8 mouse cellular contexts compared by ENCODE assay signal in genomic region chr9:83440392-83441357, GRCm38 (mm10). TPM values are rescaled to one million over a fixed set of nuclear protein-coding genes. Genes with fewer than 3 reads are reported as not detected.
A peak's percentile ranks its signal among the peaks of the same experiment; 100 is the strongest.
DNase-seq lines count a peak whose midpoint lies in the region; ATAC-seq and TF ChIP-seq lines count a peak whose summit lies in the region.

TSS of gene Lca5 (minus strand) at chr9:83441127.

- TF ChIP-seq POLR2A in CH12.LX (IDR thresholded peaks at IDR 0.05; ENCODE audit: low read depth, low read length), result peak; percentile 66

- TF ChIP-seq RAD21 in CH12.LX (IDR thresholded peaks at IDR 0.05; ENCODE audit: low read depth, low read length), result no peak

- 2% methylated on average over 53 of the region's 57 CpGs for WGBS in forebrain, embryonic 11.5 days
- 2% methylated on average over 53 of the region's 57 CpGs for WGBS in heart, embryonic 15.5 days
- WGBS in liver, embryonic 12.5 days (ENCODE audit: insufficient replicate concordance), result 3% methylated on average over 51 of the region's 57 CpGs

- H3K9me3 ChIP-seq in CH12.LX (replicated peaks; ENCODE audit: low read length), result no peaks in the 10 kb centered on the region
- H3K9me3 ChIP-seq in forebrain, embryonic 11.5 days (ENCODE audit: control insufficient read depth, low read length), result no peaks in the 10 kb centered on the region
- no peaks in the 10 kb centered on the region for H3K9me3 ChIP-seq in heart, embryonic 15.5 days (replicated peaks)
- H3K9me3 ChIP-seq in liver, embryonic 12.5 days (replicated peaks), result no peaks in the 10 kb centered on the region

- H3K27ac ChIP-seq in CH12.LX (ENCODE audit: insufficient read depth, low read depth), result peak within 1 kb of the TSS; percentile 65
- H3K27ac ChIP-seq in forebrain, embryonic 11.5 days (ENCODE audit: low read depth, low read length), result peak within 1 kb of the TSS; percentile 95
- H3K27ac ChIP-seq in heart, embryonic 15.5 days, result peak within 1 kb of the TSS; percentile 94
- no peak within 1 kb of the TSS for H3K27ac ChIP-seq in liver, embryonic 12.5 days

- dilution Hi-C loops in CH12.LX (cut with MboI; ENCODE audit: extremely low pct_ligation_motif_present, extremely low pct_unique_long_range_greater_than_20kb, low sequenced_read_pairs), result no loop called here

- peak within 1 kb of the TSS; percentile 85 for H3K9ac ChIP-seq in CH12.LX (ENCODE audit: insufficient read depth, low read depth)
- H3K9ac ChIP-seq in forebrain, embryonic 11.5 days (ENCODE audit: low read length), result peak within 1 kb of the TSS; percentile 77
- peak within 1 kb of the TSS; percentile 60 for H3K9ac ChIP-seq in heart, embryonic 15.5 days
- H3K9ac ChIP-seq in liver, embryonic 12.5 days, result 0 out of 2 replicates have a peak within 1 kb of the TSS, but pooled peaks have one; percentile 45

- in situ Hi-C loops in CH12.LX (cut with MboI; ENCODE audit: low pct_ligation_motif_present, low pct_unique_long_range_greater_than_20kb, low sequenced_read_pairs), result no loop called here

- no peak for TF ChIP-seq CTCF in CH12.LX (conservative IDR thresholded peaks at IDR 0.05 in 1 of 2, IDR thresholded peaks at IDR 0.05 in 1 of 2; ENCODE audit: low read depth in 2 of 2, low read length in 2 of 2)

- peak; percentile 95 for DNase-seq in CH12.LX (ENCODE audit: extremely low read depth)
- peak; percentile 80 for DNase-seq in c-Kit-positive CD71-positive TER-119-positive erythroid progenitor cells, embryonic 14.5 days (ENCODE audit: low spot score)
- peak; percentile 95 for DNase-seq in forebrain, embryonic 11.5 days (ENCODE audit: low spot score)
- DNase-seq in kidney, postnatal 14 days, result peak; percentile 95
- peak; percentile 97 for DNase-seq in naive thymus-derived CD4-positive, alpha-beta T cell, adult 2 months (ENCODE audit: low read depth)
- peak; percentile 96 for DNase-seq in splenic B cell, adult 2 months (ENCODE audit: low read depth, low spot score)

- peak; percentile 99 for ATAC-seq in forebrain, embryonic 11.5 days (replicated peaks; ENCODE audit: low FRiP score)
- ATAC-seq in heart, embryonic 15.5 days (replicated peaks; ENCODE audit: insufficient number of reproducible peaks, insufficient read depth, low FRiP score, low read depth), result peak; percentile 97
- peak; percentile 96 for ATAC-seq in liver, embryonic 12.5 days

- H3K4me2 ChIP-seq in CH12.LX (ENCODE audit: insufficient read depth, low read depth, poor library complexity, severe bottlenecking), result peak within 1 kb of the TSS; percentile 98
- H3K4me2 ChIP-seq in forebrain, embryonic 11.5 days (ENCODE audit: low read depth, low read length, severe bottlenecking), result peak within 1 kb of the TSS; percentile 53
- peak within 1 kb of the TSS; percentile 73 for H3K4me2 ChIP-seq in heart, embryonic 15.5 days
- H3K4me2 ChIP-seq in liver, embryonic 12.5 days, result peak within 1 kb of the TSS; percentile 70

- peaks cover 15 to 43% of the 10 kb centered on the region in 2 experiments for H3K4me1 ChIP-seq in CH12.LX (ENCODE audit: control insufficient read depth in 1 of 2, insufficient read depth in 2 of 2)
- H3K4me1 ChIP-seq in forebrain, embryonic 11.5 days (replicated peaks; ENCODE audit: control insufficient read depth, insufficient read depth, low read length), result peaks cover 5% of the 10 kb centered on the region; the same call in 1 of the 2 replicates
- peaks cover 12% of the 10 kb centered on the region for H3K4me1 ChIP-seq in heart, embryonic 15.5 days (replicated peaks)
- H3K4me1 ChIP-seq in liver, embryonic 12.5 days, result peaks cover 12% of the 10 kb centered on the region

- no peaks in the 10 kb centered on the region for H3K36me3 ChIP-seq in CH12.LX (replicated peaks in 1 of 2; ENCODE audit: control insufficient read depth in 1 of 2, insufficient read depth in 1 of 2, low read length in 1 of 2)
- no peaks in the 10 kb centered on the region for H3K36me3 ChIP-seq in forebrain, embryonic 11.5 days (ENCODE audit: control insufficient read depth, insufficient read depth, low read length)
- no peaks in the 10 kb centered on the region for H3K36me3 ChIP-seq in heart, embryonic 15.5 days
- no peaks in the 10 kb centered on the region for H3K36me3 ChIP-seq in liver, embryonic 12.5 days
- no peaks in the 10 kb centered on the region for H3K36me3 ChIP-seq in splenic B cell, adult 2 months (ENCODE audit: control insufficient read depth, insufficient read depth, low read length, poor library complexity, severe bottlenecking)

- H3K79me2 ChIP-seq in CH12.LX (replicated peaks; ENCODE audit: control insufficient read depth, extremely low read depth, insufficient read depth, poor library complexity, severe bottlenecking), result no peaks in the 10 kb centered on the region; the same call in 1 of the 2 replicates

- TF ChIP-seq EP300 in CH12.LX (IDR thresholded peaks at IDR 0.05; ENCODE audit: low read length), result no peak

- peak within 1 kb of the TSS; percentile 66 to 95 (median 84) for H3K4me3 ChIP-seq in CH12.LX (replicated peaks in 1 of 3; ENCODE audit: low read depth in 2 of 3, low read length in 2 of 3, poor library complexity in 1 of 3)
- peak within 1 kb of the TSS; percentile 54 for H3K4me3 ChIP-seq in forebrain, embryonic 11.5 days (ENCODE audit: low read depth, low read length)
- H3K4me3 ChIP-seq in heart, embryonic 15.5 days, result peak within 1 kb of the TSS; percentile 81
- peak within 1 kb of the TSS; percentile 58 for H3K4me3 ChIP-seq in liver, embryonic 12.5 days

- no peaks in the 10 kb centered on the region for H3K27me3 ChIP-seq in CH12.LX (replicated peaks)
- no peaks in the 10 kb centered on the region for H3K27me3 ChIP-seq in forebrain, embryonic 11.5 days (ENCODE audit: control insufficient read depth, insufficient read depth, low read length)
- H3K27me3 ChIP-seq in heart, embryonic 15.5 days, result no peaks in the 10 kb centered on the region
- H3K27me3 ChIP-seq in liver, embryonic 12.5 days (replicated peaks), result peaks cover 3% of the 10 kb centered on the region; the same call in 1 of the 2 replicates
- H3K27me3 ChIP-seq in splenic B cell, adult 2 months (ENCODE audit: control insufficient read depth, insufficient read depth, low read length, poor library complexity, severe bottlenecking), result no peaks in the 10 kb centered on the region

TF ChIP-seq in CH12.LX, 34 proteins besides CTCF, POLR2A, EP300 and RAD21 (continues in another document):
- no peak for TF ChIP-seq CHD1 (IDR thresholded peaks at IDR 0.05; ENCODE audit: low read depth, low read length)
- TF ChIP-seq PAX5 (IDR thresholded peaks at IDR 0.05; ENCODE audit: low read length), result no peak
- TF ChIP-seq NELFE (IDR thresholded peaks at IDR 0.05; ENCODE audit: low read depth, low read length), result no peak
- no peak for TF ChIP-seq RCOR1 (conservative IDR thresholded peaks at IDR 0.05; ENCODE audit: low read depth, low read length)
- no peak for TF ChIP-seq TBP (conservative IDR thresholded peaks at IDR 0.05; ENCODE audit: low read depth, low read length)
- TF ChIP-seq TCF12 (IDR thresholded peaks at IDR 0.05; ENCODE audit: low read depth, low read length), result no peak
- no peak for TF ChIP-seq KAT2A (IDR thresholded peaks at IDR 0.05; ENCODE audit: insufficient replicate concordance, low read length)
- no peak for TF ChIP-seq BHLHE40 (IDR thresholded peaks at IDR 0.05; ENCODE audit: low read depth, low read length)
- no peak for TF ChIP-seq SMC3 (IDR thresholded peaks at IDR 0.05; ENCODE audit: low read depth, low read length)
- TF ChIP-seq ZC3H11A (IDR thresholded peaks at IDR 0.05; ENCODE audit: low read depth, low read length), result no peak
- TF ChIP-seq UBTF (IDR thresholded peaks at IDR 0.05; ENCODE audit: low read depth, low read length), result peak; percentile 79; the same call in 1 of the 2 replicates
- TF ChIP-seq JUND (conservative IDR thresholded peaks at IDR 0.05; ENCODE audit: low read depth, low read length), result no peak
- TF ChIP-seq POLR2AphosphoS2 (IDR thresholded peaks at IDR 0.05; ENCODE audit: low read depth, low read length), result no peak
- no peak for TF ChIP-seq ELF1 (IDR thresholded peaks at IDR 0.05; ENCODE audit: low read depth, low read length)
- TF ChIP-seq CHD2 (IDR thresholded peaks at IDR 0.05; ENCODE audit: low read length), result peak; percentile 91
- TF ChIP-seq USF1 (IDR thresholded peaks at IDR 0.05; ENCODE audit: low read depth, low read length), result no peak
- TF ChIP-seq MYC (IDR thresholded peaks at IDR 0.05; ENCODE audit: low read depth, low read length), result no peak
- no peak for TF ChIP-seq ZNF384 (IDR thresholded peaks at IDR 0.05; ENCODE audit: low read depth, low read length)
- TF ChIP-seq SIN3A (IDR thresholded peaks at IDR 0.05; ENCODE audit: low read length), result 0 out of 2 replicates have a peak, but pooled peaks have one; percentile 15
- no peak for TF ChIP-seq USF2 (conservative IDR thresholded peaks at IDR 0.05; ENCODE audit: low read depth, low read length)
- TF ChIP-seq MXI1 (IDR thresholded peaks at IDR 0.05; ENCODE audit: low read depth, low read length), result peak; percentile 46; the same call in 1 of the 2 replicates
- TF ChIP-seq MAZ (IDR thresholded peaks at IDR 0.05; ENCODE audit: low read depth, low read length), result no peak; the same call in 1 of the 2 replicates
- no peak for TF ChIP-seq ETS1 (conservative IDR thresholded peaks at IDR 0.05; ENCODE audit: low read depth, low read length)
- TF ChIP-seq IRF4 (IDR thresholded peaks at IDR 0.05; ENCODE audit: low read depth, low read length), result no peak
- TF ChIP-seq E2F4 (IDR thresholded peaks at IDR 0.05; ENCODE audit: insufficient replicate concordance, low read depth, low read length), result no peak
- TF ChIP-seq GABPA (IDR thresholded peaks at IDR 0.05; ENCODE audit: insufficient replicate concordance, low read depth, low read length), result no peak
- TF ChIP-seq MEF2A (IDR thresholded peaks at IDR 0.05; ENCODE audit: borderline replicate concordance, low read depth, low read length), result no peak
- no peak for TF ChIP-seq JUN (IDR thresholded peaks at IDR 0.05; ENCODE audit: insufficient read depth, low read depth, low read length)
- no peak for TF ChIP-seq ZMIZ1 (IDR thresholded peaks at IDR 0.05; ENCODE audit: low read depth, low read length)
- TF ChIP-seq MAX (IDR thresholded peaks at IDR 0.05; ENCODE audit: low read length), result no peak
- TF ChIP-seq MAFK (IDR thresholded peaks at IDR 0.05; ENCODE audit: insufficient replicate concordance, low read length), result no peak
- TF ChIP-seq NRF1 (IDR thresholded peaks at IDR 0.05; ENCODE audit: low read depth, low read length), result no peak; the same call in 1 of the 2 replicates

RNA-seq across cellular contexts. Expression of gene Lca5, which starts in this region (rescaled TPM):
- total RNA-seq in CH12.LX (2012; rRNA removed) (3.3 and 5.5 TPM in 2 replicates), CH12.LX (2014; rRNA removed) (3.1 and 4.1 TPM in 2 replicates)
- polyA plus RNA-seq in CH12.LX (2012; ENCODE audit: insufficient read length, low read depth), result 3.4 and 4.1 TPM in 2 replicates
- polyA plus RNA-seq in forebrain, embryonic 11.5 days (2014; fragmentation: Nextera tagmentation; extraction: Ambion mirVana), result 29.4 TPM in 2 replicates
- 10.0 and 10.5 TPM in 2 replicates for polyA plus RNA-seq in heart, embryonic 15.5 days (2015; fragmentation: Nextera tagmentation; extraction: Ambion mirVana)
- polyA plus RNA-seq in liver, embryonic 12.5 days (2016; fragmentation: Nextera tagmentation; extraction: Ambion mirVana), result 2.5 and 3.2 TPM in 2 replicates
